Mouse (Mus musculus) heart, postnatal 0 days (tissue): ENCODE results near the gene Brpf1. TPM values are rescaled to one million over a fixed set of nuclear protein-coding genes. Genes with fewer than 3 reads are reported as not detected.

ENCODE experiments used
- ATAC-seq: fragments of 200-750 bp; cut with Nextera tagmentation; 2 replicates; pipeline ENCODE4 v1.8.0; 2017; ENCODE audit warnings: low read depth, moderate number of reproducible peaks, moderate library complexity; ENCODE audit not compliant: insufficient read depth
- DNase-seq: peaks from one replicate; pipeline ENCODE4 v3.0.0-alpha.2; 2016; ENCODE audit warnings: low spot score
- H3K27ac ChIP-seq: fragments of 300-500 bp; sonication (generic); 2 replicates; pipeline ENCODE4 v1.5.1; 2014; ENCODE audit warnings: low read depth, mild to moderate bottlenecking
- H3K27me3 ChIP-seq: fragments of 300-500 bp; sonication (generic); 2 replicates; pipeline ENCODE4 v1.6.1; 2014; ENCODE audit warnings: low read length, mixed read lengths; ENCODE audit not compliant: control insufficient read depth, insufficient read depth
- H3K36me3 ChIP-seq: fragments of 300-500 bp; sonication (generic); replicated peaks from 2 replicates; pipeline ENCODE4 v1.6.1; 2014; ENCODE audit warnings: low read length, mixed read lengths; ENCODE audit not compliant: control insufficient read depth, insufficient read depth
- H3K4me1 ChIP-seq: fragments of 300-500 bp; sonication (generic); 2 replicates; pipeline ENCODE4 v1.6.1; 2014; ENCODE audit warnings: antibody characterized with exemption; ENCODE audit not compliant: control insufficient read depth, insufficient read depth
- H3K4me2 ChIP-seq: fragments of 300-500 bp; sonication (generic); 2 replicates; pipeline ENCODE4 v1.6.1; 2014; ENCODE audit warnings: low read depth, mild to moderate bottlenecking, low read length, moderate library complexity
- H3K4me3 ChIP-seq: fragments of 300-500 bp; sonication (generic); 2 replicates; pipeline ENCODE4 v1.5.1; 2014; ENCODE audit warnings: low read depth, low read length
- H3K9ac ChIP-seq: fragments of 300-500 bp; sonication (generic); replicated peaks from 2 replicates; pipeline ENCODE4 v1.6.1; 2014; ENCODE audit warnings: low read depth, low read length, mixed read lengths
- H3K9me3 ChIP-seq: fragments of 300-500 bp; sonication (generic); replicated peaks from 2 replicates; pipeline ENCODE4 v1.6.1; 2016; ENCODE audit warnings: low read length; ENCODE audit not compliant: control insufficient read depth
- CTCF ChIP-seq: IDR thresholded peaks from 2 replicates; pipeline ENCODE4 v1.5.1; 2016; ENCODE audit warnings: antibody characterized with exemption, control low read depth, low read depth
- EP300 ChIP-seq: IDR thresholded peaks from 2 replicates; pipeline ENCODE4 v1.6.1; 2016; ENCODE audit warnings: antibody characterized with exemption, low read depth
- whole genome bisulfite sequencing: fragments of 180-500 bp; shearing (Covaris S2); extraction: QIAGEN DNeasy Blood & Tissue Kit; methylation state at CpG from one replicate; pipeline ENCODE4 v1.1.7; 2014; 5-methylcytosine and 5-hydroxymethylcytosine counted together
- polyA plus RNA-seq: library from polyadenylated mRNA; unstranded; fragments of >200 nt; fragmentation: Nextera tagmentation; extraction: Ambion mirVana; gene quantifications from 2 replicates; pipeline ENCODE4 v1.2.1, GENCODE M21; 2015
- total RNA-seq: library from RNA; depleted of rRNA; stranded (reverse); fragments of >200 nt; gene quantifications from 2 replicates; pipeline ENCODE4 v1.2.3, GENCODE M21; 2014; ENCODE audit warnings: low replicate concordance; rRNA removed

The Brpf1 gene
- total RNA-seq (15.2 and 16.8 TPM in 2 replicates), polyA plus RNA-seq (5.1 and 6.4 TPM in 2 replicates)

GRCm38 (mm10) chr6:113306986-113307349 lies at the start of gene Brpf1:
Gene Brpf1 (plus strand): TSS chr6:113307137.
- Histone ChIP-seq H3K4me3 (peak within 1 kb of the TSS; percentile 79), H3K36me3 (peaks cover 20% of the 10 kb centered on the region), H3K9ac (peak within 1 kb of the TSS; percentile 97), H3K27ac (peak within 1 kb of the TSS; percentile 99), H3K27me3 (no peaks in the 10 kb centered on the region), H3K4me1 (peaks cover 10% of the 10 kb centered on the region), H3K4me2 (peak within 1 kb of the TSS; percentile 91), H3K9me3 (no peaks in the 10 kb centered on the region)
- DNase-seq (peak; percentile 51), ATAC-seq (peak; percentile 29; the same call in 1 of the 2 replicates)
- WGBS: 0% methylated on average over 31 of the region's 32 CpGs
- TF ChIP-seq EP300: peak; percentile 49; the same call in 1 of the 2 replicates
- no peak for TF ChIP-seq CTCF

GRCm38 (mm10) chr6:113261174-113261858 lies 45.6 kb upstream of the Brpf1 start:
- peaks cover 69% of the 10 kb centered on the region for H3K36me3 ChIP-seq
- H3K27me3 ChIP-seq: no peaks in the 10 kb centered on the region
- ATAC-seq (no peak), DNase-seq (no peak)
- no peak overlapping the region for H3K9ac ChIP-seq
- no peaks in the 10 kb centered on the region for H3K9me3 ChIP-seq
- no peak overlapping the region for H3K4me3 ChIP-seq
- no peaks in the 10 kb centered on the region for H3K4me1 ChIP-seq
- 77% methylated on average over 8 of the region's 8 CpGs for WGBS
- H3K4me2 ChIP-seq: no peak overlapping the region
- H3K27ac ChIP-seq: no peak overlapping the region
- no peak for TF ChIP-seq CTCF
- no peak for TF ChIP-seq EP300

- peaks cover 74% of the 10 kb centered on the region for H3K36me3 ChIP-seq
- DNase-seq: no peak
- H3K4me1 ChIP-seq: no peaks in the 10 kb centered on the region
- H3K4me3 ChIP-seq: no peak overlapping the region
- no peak for TF ChIP-seq CTCF
- no peak for TF ChIP-seq EP300
- no peak for ATAC-seq
- H3K9ac ChIP-seq: no peak overlapping the region
- H3K27ac ChIP-seq: no peak overlapping the region
- WGBS: 77% methylated on average over 6 of the region's 6 CpGs
- no peak overlapping the region for H3K4me2 ChIP-seq
- no peaks in the 10 kb centered on the region for H3K9me3 ChIP-seq
- no peaks in the 10 kb centered on the region for H3K27me3 ChIP-seq
Observed at GRCm38 (mm10) chr6:113263531-113263930, 43.4 kb upstream of the Brpf1 start.

GRCm38 (mm10) chr6:113264429-113264828 lies 42.5 kb upstream of the Brpf1 start:
- Histone ChIP-seq H3K36me3 (peaks cover 76% of the 10 kb centered on the region), H3K4me1 (no peaks in the 10 kb centered on the region)
- ATAC-seq: no peak

GRCm38 (mm10) chr6:113266996-113267655 lies 39.8 kb upstream of the Brpf1 start:
- Histone ChIP-seq H3K9ac (no peak overlapping the region), H3K4me3 (no peak overlapping the region), H3K27ac (no peak overlapping the region), H3K4me2 (no peak overlapping the region), H3K9me3 (no peaks in the 10 kb centered on the region), H3K27me3 (no peaks in the 10 kb centered on the region), H3K36me3 (peaks cover 85% of the 10 kb centered on the region), H3K4me1 (no peaks in the 10 kb centered on the region)
- ATAC-seq (no peak), DNase-seq (no peak)
- WGBS: 69% methylated on average over 7 of the region's 7 CpGs
- TF ChIP-seq CTCF (no peak), EP300 (no peak)

More at GRCm38 (mm10) chr6:113264429-113264828, 42.5 kb upstream of the Brpf1 start:
- WGBS: 89% methylated on average over 8 of the region's 8 CpGs
- H3K9ac ChIP-seq: no peak overlapping the region
- no peak overlapping the region for H3K4me3 ChIP-seq
- no peak overlapping the region for H3K4me2 ChIP-seq
- H3K9me3 ChIP-seq: no peaks in the 10 kb centered on the region
- H3K27ac ChIP-seq: no peak overlapping the region
- H3K27me3 ChIP-seq: no peaks in the 10 kb centered on the region
- TF ChIP-seq CTCF: no peak
- TF ChIP-seq EP300: no peak
- no peak for DNase-seq
